Mouse (Mus musculus): ENCODE data around the gene Umodl1.

DNA sequence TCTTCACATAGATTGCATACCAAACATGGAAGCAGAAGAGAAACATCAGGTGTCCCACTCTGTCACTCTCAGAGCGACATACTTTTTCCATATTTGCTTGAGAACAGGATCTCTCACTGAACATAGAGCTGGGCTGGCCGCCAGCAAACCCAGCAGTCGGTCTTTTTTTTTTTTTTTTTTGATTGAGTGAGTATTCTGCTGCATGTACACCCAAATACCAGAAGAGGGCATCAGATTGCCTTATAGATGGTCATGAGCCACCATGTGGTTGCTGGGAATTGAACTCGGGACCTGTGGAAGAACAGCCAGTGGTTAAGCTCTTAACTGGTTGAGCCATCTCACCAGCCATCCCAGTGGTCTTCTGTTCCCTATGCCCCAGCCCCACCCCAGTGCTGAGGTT lies 30.9 kb upstream of the Umodl1 start:
- TF ChIP-seq MAFK (IDR thresholded peaks at IDR 0.05; ENCODE audit: insufficient replicate concordance, low read length) (no peak), ELF1 (IDR thresholded peaks at IDR 0.05; ENCODE audit: low read depth, low read length) (no peak), CTCF (conservative IDR thresholded peaks at IDR 0.05 in 1 of 2, IDR thresholded peaks at IDR 0.05 in 1 of 2; ENCODE audit: low read depth in 2 of 2, low read length in 2 of 2) (peak in 1 of 2 experiments; percentile 58; a peak in 2 of 4 replicates), ZC3H11A (IDR thresholded peaks at IDR 0.05; ENCODE audit: low read depth, low read length) (no peak), RCOR1 (conservative IDR thresholded peaks at IDR 0.05; ENCODE audit: low read depth, low read length) (no peak), POLR2A (IDR thresholded peaks at IDR 0.05; ENCODE audit: low read depth, low read length) (no peak), GABPA (IDR thresholded peaks at IDR 0.05; ENCODE audit: insufficient replicate concordance, low read depth, low read length) (no peak), E2F4 (IDR thresholded peaks at IDR 0.05; ENCODE audit: insufficient replicate concordance, low read depth, low read length) (no peak), SIN3A (IDR thresholded peaks at IDR 0.05; ENCODE audit: low read length) (no peak)

Data from CH12.LX (cell line).